Mouse (Mus musculus) limb, embryonic 14.5 days (tissue): ENCODE measurements at regions not wholly inside any gene's neighbourhood (a gene's known extent, or its start where the extent isn't known, plus 50 kb on each side); places are given as distances from the start of the nearest gene placed in this dataset.

ENCODE experiments used
- ATAC-seq: fragments of 200-750 bp; cut with Nextera tagmentation; 2 replicates; pipeline ENCODE4 v1.8.0; 2017; ENCODE audit warnings: low read depth, moderate number of reproducible peaks, moderate TSS enrichment; ENCODE audit not compliant: low FRiP score
- DNase-seq: peaks from one replicate; pipeline ENCODE4 v3.0.0-alpha.2; 2015; ENCODE audit warnings: low spot score
- H3K27ac ChIP-seq: fragments of 300-500 bp; sonication (generic); replicated peaks from 2 replicates; pipeline ENCODE4 v1.5.1; 2014; ENCODE audit warnings: low read depth, mild to moderate bottlenecking, low read length, moderate library complexity, mixed read lengths
- H3K27me3 ChIP-seq: fragments of 300-500 bp; sonication (generic); 2 replicates; pipeline ENCODE4 v1.6.1; 2014; ENCODE audit warnings: low read length, mixed read lengths; ENCODE audit not compliant: control insufficient read depth, insufficient read depth
- H3K36me3 ChIP-seq: fragments of 300-500 bp; sonication (generic); 2 replicates; pipeline ENCODE4 v1.6.1; 2014; ENCODE audit warnings: mild to moderate bottlenecking, low read length, moderate library complexity, mixed read lengths; ENCODE audit not compliant: control insufficient read depth, insufficient read depth
- H3K4me1 ChIP-seq: fragments of 300-500 bp; sonication (generic); 2 replicates; pipeline ENCODE4 v1.6.1; 2014; ENCODE audit warnings: antibody characterized with exemption, low read length, mixed read lengths; ENCODE audit not compliant: control insufficient read depth, insufficient read depth
- H3K4me2 ChIP-seq: fragments of 300-500 bp; sonication (generic); replicated peaks from 2 replicates; pipeline ENCODE4 v1.6.1; 2014; ENCODE audit warnings: low read depth, mild to moderate bottlenecking, low read length, moderate library complexity; ENCODE audit not compliant: severe bottlenecking
- H3K4me3 ChIP-seq: fragments of 300-500 bp; sonication (generic); replicated peaks from 2 replicates; pipeline ENCODE4 v1.5.1; 2014; ENCODE audit warnings: low read length
- H3K9ac ChIP-seq: fragments of 300-500 bp; sonication (generic); 2 replicates; pipeline ENCODE4 v1.6.1; 2014; ENCODE audit warnings: mild to moderate bottlenecking, low read depth, low read length, moderate library complexity; ENCODE audit not compliant: severe bottlenecking
- H3K9me3 ChIP-seq: fragments of 300-500 bp; sonication (generic); 2 replicates; pipeline ENCODE4 v1.6.1; 2016; ENCODE audit warnings: low read length; ENCODE audit not compliant: control insufficient read depth
- POLR2A ChIP-seq: fragments of 200-500 bp; IDR thresholded peaks from 2 replicates; pipeline ENCODE4 v1.8.0; 2012; ENCODE audit warnings: inconsistent platforms, mild to moderate bottlenecking, moderate library complexity, borderline replicate concordance; ENCODE audit not compliant: insufficient read depth, insufficient read length; ENCODE audit errors: extremely low read depth
- WGBS: fragments of 180-500 bp; shearing (Covaris S2); extraction: QIAGEN DNeasy Blood & Tissue Kit; methylation state at CpG from one replicate; pipeline ENCODE4 v1.1.7; 2014; 5-methylcytosine and 5-hydroxymethylcytosine counted together

- no peak overlapping the region for H3K27ac ChIP-seq
- H3K9ac ChIP-seq: no peak overlapping the region
- H3K27me3 ChIP-seq: no peaks in the 10 kb centered on the region
- ATAC-seq (no peak), DNase-seq (no peak)
- WGBS: 68% methylated on average over 4 of the region's 4 CpGs
- no peak overlapping the region for H3K4me2 ChIP-seq
- no peaks in the 10 kb centered on the region for H3K9me3 ChIP-seq
- no peaks in the 10 kb centered on the region for H3K36me3 ChIP-seq
- 0 out of 2 replicates have a peak, but pooled peaks cover 4% of the 10 kb centered on the region for H3K4me1 ChIP-seq
- no peak for TF ChIP-seq POLR2A
- H3K4me3 ChIP-seq: no peak overlapping the region
These were observed 65.4 kb upstream of the Glrp1 start for GRCm38 (mm10) chr1:88575291-88575690.

- Histone ChIP-seq H3K4me2 (no peak overlapping the region), H3K4me3 (no peak overlapping the region), H3K36me3 (no peaks in the 10 kb centered on the region), H3K9ac (no peak overlapping the region), H3K27me3 (no peaks in the 10 kb centered on the region), H3K27ac (no peak overlapping the region), H3K9me3 (no peaks in the 10 kb centered on the region), H3K4me1 (no peaks in the 10 kb centered on the region)
- TF ChIP-seq POLR2A: no peak
- DNase-seq (no peak), ATAC-seq (no peak)
- WGBS: 91% methylated on average over 13 of the region's 13 CpGs
These were observed 62.3 kb upstream of the Glrp1 start for GRCm38 (mm10) chr1:88572161-88572560.

GRCm38 (mm10) chr1:88568447-88569053 lies 58.7 kb upstream of the Glrp1 start:
- H3K4me2 ChIP-seq: no peak overlapping the region
- H3K4me1 ChIP-seq: no peaks in the 10 kb centered on the region
- H3K27ac ChIP-seq: no peak overlapping the region
- H3K27me3 ChIP-seq: no peaks in the 10 kb centered on the region
- TF ChIP-seq POLR2A: no peak
- ATAC-seq (no peak), DNase-seq (no peak)
- no peak overlapping the region for H3K9ac ChIP-seq
- H3K4me3 ChIP-seq: no peak overlapping the region
- H3K36me3 ChIP-seq: no peaks in the 10 kb centered on the region
- H3K9me3 ChIP-seq: no peaks in the 10 kb centered on the region
- WGBS: 81% methylated on average over 6 of the region's 6 CpGs

GRCm38 (mm10) chr1:88567198-88567597 lies 57.3 kb upstream of the Glrp1 start:
- no peaks in the 10 kb centered on the region for H3K4me1 ChIP-seq
- H3K27ac ChIP-seq: no peak overlapping the region
- H3K4me3 ChIP-seq: no peak overlapping the region
- no peaks in the 10 kb centered on the region for H3K9me3 ChIP-seq
- ATAC-seq (no peak), DNase-seq (no peak)
- H3K36me3 ChIP-seq: no peaks in the 10 kb centered on the region
- 92% methylated on average over 1 of the region's 1 CpGs for WGBS
- no peak overlapping the region for H3K9ac ChIP-seq
- H3K27me3 ChIP-seq: no peaks in the 10 kb centered on the region
- no peak overlapping the region for H3K4me2 ChIP-seq
- TF ChIP-seq POLR2A: no peak

GRCm38 (mm10) chr1:88566426-88566825 lies 56.6 kb upstream of the Glrp1 start:
- H3K4me3 ChIP-seq: no peak overlapping the region
- no peaks in the 10 kb centered on the region for H3K36me3 ChIP-seq
- ATAC-seq: no peak
- DNase-seq: no peak
- no peak overlapping the region for H3K27ac ChIP-seq
- H3K4me2 ChIP-seq: no peak overlapping the region
- no peaks in the 10 kb centered on the region for H3K9me3 ChIP-seq
- TF ChIP-seq POLR2A: no peak
- H3K9ac ChIP-seq: no peak overlapping the region
- no peaks in the 10 kb centered on the region for H3K4me1 ChIP-seq
- no peaks in the 10 kb centered on the region for H3K27me3 ChIP-seq

GRCm38 (mm10) chr1:88564825-88565224 lies 55.0 kb upstream of the Glrp1 start:
- Histone ChIP-seq H3K9ac (no peak overlapping the region), H3K9me3 (no peaks in the 10 kb centered on the region), H3K4me1 (no peaks in the 10 kb centered on the region), H3K36me3 (no peaks in the 10 kb centered on the region), H3K4me2 (no peak overlapping the region), H3K27ac (no peak overlapping the region), H3K27me3 (no peaks in the 10 kb centered on the region), H3K4me3 (no peak overlapping the region)
- TF ChIP-seq POLR2A: no peak
- ATAC-seq (no peak), DNase-seq (no peak)
- WGBS: 73% methylated on average over 4 of the region's 4 CpGs
